Mouse (Mus musculus) midbrain, embryonic 12.5 days (tissue): ENCODE data around the gene Dock8. TPM values are rescaled to one million over a fixed set of nuclear protein-coding genes. Genes with fewer than 3 reads are reported as not detected.
A peak's percentile ranks its signal among the peaks of the same experiment; 100 is the strongest.

Source experiments
- ATAC-seq: fragments of 200-750 bp; cut with Nextera tagmentation; 2 replicates; pipeline ENCODE4 v1.8.0; 2017; ENCODE audit warnings: low read depth, moderate TSS enrichment, moderate library complexity; ENCODE audit not compliant: low FRiP score
- H3K27ac ChIP-seq: fragments of 300-500 bp; sonication (generic); replicated peaks from 2 replicates; pipeline ENCODE4 v1.5.1; 2016; ENCODE audit warnings: mild to moderate bottlenecking
- H3K27me3 ChIP-seq: fragments of 300-500 bp; sonication (generic); 2 replicates; pipeline ENCODE4 v1.6.1; 2016; ENCODE audit warnings: mild to moderate bottlenecking
- H3K36me3 ChIP-seq: fragments of 300-500 bp; sonication (generic); 2 replicates; pipeline ENCODE4 v1.6.1; 2016
- H3K4me1 ChIP-seq: fragments of 300-500 bp; sonication (generic); 2 replicates; pipeline ENCODE4 v1.6.1; 2016
- H3K4me2 ChIP-seq: fragments of 300-500 bp; sonication (generic); replicated peaks from 2 replicates; pipeline ENCODE4 v1.6.1; 2016; ENCODE audit warnings: mild to moderate bottlenecking, moderate library complexity
- H3K4me3 ChIP-seq: fragments of 300-500 bp; sonication (generic); 2 replicates; pipeline ENCODE4 v1.5.1; 2016; ENCODE audit warnings: mild to moderate bottlenecking
- H3K9ac ChIP-seq: fragments of 300-500 bp; sonication (generic); replicated peaks from 2 replicates; pipeline ENCODE4 v1.6.1; 2016; ENCODE audit warnings: mild to moderate bottlenecking, moderate library complexity
- H3K9me3 ChIP-seq: fragments of 300-500 bp; sonication (generic); 2 replicates; pipeline ENCODE4 v1.6.1; 2016; ENCODE audit warnings: mild to moderate bottlenecking
- WGBS: fragments of 180-500 bp; shearing (Covaris S2); methylation state at CpG from one replicate; pipeline ENCODE4 v1.1.7; 2016; 5-methylcytosine and 5-hydroxymethylcytosine counted together
- polyA plus RNA-seq: library from polyadenylated mRNA; unstranded; fragments of >200 nt; fragmentation: Nextera tagmentation; extraction: Ambion mirVana; gene quantifications from 2 replicates; pipeline ENCODE4 v1.2.1, GENCODE M21; 2016

Gene Dock8
- polyA plus RNA-seq, 1 experiment from 2014 or later, result 1.3 TPM

DNA sequence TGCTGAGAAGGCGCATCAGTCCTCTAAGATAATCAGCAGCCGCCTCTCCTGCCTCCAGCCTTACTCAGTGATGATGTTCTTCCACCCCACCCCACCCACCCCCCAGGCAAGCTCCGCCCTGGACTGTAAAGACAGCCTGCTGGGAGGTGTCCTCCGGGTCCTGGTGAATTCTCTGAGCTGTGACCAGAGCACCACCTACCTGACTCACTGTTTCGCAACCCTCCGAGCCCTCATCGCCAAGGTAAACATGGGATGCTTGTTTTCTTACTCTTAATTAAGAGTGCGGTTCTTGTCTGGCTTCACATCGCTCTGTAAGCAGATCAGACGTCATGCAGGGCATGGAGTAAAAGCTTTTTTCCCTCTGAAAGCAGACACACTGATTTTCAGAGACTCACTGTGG is 172.1 kb downstream of the Dock8 start:
- H3K4me3 ChIP-seq, result no peak overlapping the region
- no peak for ATAC-seq
- no peak overlapping the region for H3K27ac ChIP-seq
- H3K27me3 ChIP-seq, result no peaks in the 10 kb centered on the region; the same call in 1 of the 2 replicates
- WGBS, result 57% methylated on average over 10 of the region's 10 CpGs
- H3K9ac ChIP-seq, result no peak overlapping the region
- H3K9me3 ChIP-seq, result no peaks in the 10 kb centered on the region
- no peaks in the 10 kb centered on the region for H3K36me3 ChIP-seq
- H3K4me1 ChIP-seq, result no peaks in the 10 kb centered on the region
- H3K4me2 ChIP-seq, result no peak overlapping the region

DNA sequence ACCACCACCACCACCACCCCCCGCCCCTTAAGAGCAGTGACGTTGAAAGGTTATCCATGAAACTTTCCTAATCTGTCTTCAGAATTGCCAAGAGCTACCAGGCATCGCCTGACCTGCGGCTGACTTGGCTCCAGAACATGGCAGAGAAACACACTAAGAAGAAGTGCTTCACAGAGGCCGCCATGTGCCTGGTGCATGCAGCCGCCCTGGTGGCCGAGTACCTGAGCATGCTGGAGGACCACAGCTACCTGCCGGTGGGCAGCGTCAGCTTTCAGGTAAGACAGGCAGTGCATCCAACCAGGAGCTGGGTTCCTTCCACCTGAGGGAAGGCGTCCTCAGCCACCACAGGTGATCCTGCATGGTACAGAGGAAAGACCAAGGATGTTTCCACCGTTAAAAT is 177.4 kb downstream of the Dock8 start:
- Histone ChIP-seq H3K4me1 (no peaks in the 10 kb centered on the region), H3K27me3 (no peaks in the 10 kb centered on the region; the same call in 1 of the 2 replicates), H3K9me3 (no peaks in the 10 kb centered on the region), H3K36me3 (no peaks in the 10 kb centered on the region), H3K4me2 (no peak overlapping the region), H3K4me3 (no peak overlapping the region), H3K27ac (no peak overlapping the region), H3K9ac (no peak overlapping the region)
- 93% methylated on average over 11 of the region's 11 CpGs for WGBS
- ATAC-seq, result no peak

DNA sequence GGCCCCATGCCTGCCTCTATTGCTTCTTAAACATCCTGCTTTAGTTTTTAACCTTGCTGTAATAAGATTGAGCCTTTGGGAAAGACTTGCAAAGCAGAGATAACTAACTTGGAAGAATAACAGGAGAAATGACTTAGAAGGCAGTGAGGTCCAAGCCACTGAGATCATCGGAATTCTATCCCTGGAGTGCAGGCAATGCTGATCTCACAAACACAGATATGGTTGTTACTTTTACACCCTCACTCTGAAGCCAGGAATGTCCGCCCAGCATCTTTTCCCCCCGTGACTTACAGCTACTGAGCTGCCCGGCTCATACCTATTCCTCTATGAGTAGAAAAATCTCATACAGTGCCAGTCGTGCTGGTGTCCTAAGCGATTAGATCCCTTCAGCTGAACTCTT is 180.7 kb downstream of the Dock8 start:
- Histone ChIP-seq H3K4me2 (no peak overlapping the region), H3K9me3 (no peaks in the 10 kb centered on the region), H3K9ac (no peak overlapping the region), H3K27ac (no peak overlapping the region), H3K4me1 (no peaks in the 10 kb centered on the region), H3K36me3 (no peaks in the 10 kb centered on the region), H3K27me3 (no peaks in the 10 kb centered on the region; the same call in 1 of the 2 replicates), H3K4me3 (no peak overlapping the region)
- 91% methylated on average over 6 of the region's 6 CpGs for WGBS
- no peak for ATAC-seq

DNA sequence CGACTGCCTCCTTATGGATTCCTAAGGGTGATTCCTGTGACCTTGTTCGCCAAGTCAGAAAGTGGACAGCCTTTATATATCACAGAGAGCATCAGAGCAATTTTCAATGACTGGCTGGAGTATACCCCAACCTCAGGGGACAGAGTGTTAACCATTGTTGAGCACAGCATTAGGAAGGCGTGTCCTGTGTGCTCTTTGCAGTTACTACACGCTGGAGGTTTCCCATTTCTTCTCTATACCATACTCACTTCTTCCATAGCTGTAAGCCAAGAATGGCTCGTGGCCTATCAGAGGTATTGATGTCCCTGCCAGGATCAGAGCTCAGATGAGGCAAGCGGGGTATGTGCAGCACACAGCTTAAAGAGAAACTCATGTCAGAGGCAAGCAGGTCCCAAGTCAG is 181.2 kb downstream of the Dock8 start:
- Histone ChIP-seq H3K4me3 (no peak overlapping the region), H3K4me1 (no peaks in the 10 kb centered on the region), H3K9me3 (no peaks in the 10 kb centered on the region), H3K27me3 (no peaks in the 10 kb centered on the region; the same call in 1 of the 2 replicates), H3K36me3 (no peaks in the 10 kb centered on the region), H3K27ac (no peak overlapping the region), H3K4me2 (no peak overlapping the region), H3K9ac (no peak overlapping the region)
- 91% methylated on average over 6 of the region's 6 CpGs for WGBS
- ATAC-seq, result no peak

DNA sequence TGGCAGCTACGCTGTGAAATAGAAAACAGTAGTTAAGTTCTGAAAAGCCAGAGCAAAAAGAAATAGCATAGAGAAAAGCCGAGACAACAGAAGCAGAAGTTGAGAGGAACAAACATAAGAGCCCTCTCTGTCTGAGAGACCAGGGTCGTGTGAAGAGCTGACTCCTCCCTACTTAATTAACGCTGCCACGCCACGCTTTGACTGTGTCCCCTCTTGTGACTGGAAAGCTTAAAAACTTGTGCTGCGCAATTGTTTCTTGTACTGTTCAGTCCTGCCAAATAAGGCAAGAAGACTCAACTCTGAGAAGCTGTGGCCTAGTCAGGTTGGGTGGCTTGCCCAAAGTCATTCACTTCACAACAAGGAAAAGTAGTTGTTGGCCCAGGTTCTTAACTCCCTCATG is 184.7 kb downstream of the Dock8 start:
- H3K9me3 ChIP-seq, result no peaks in the 10 kb centered on the region
- WGBS, result 67% methylated on average over 7 of the region's 7 CpGs
- H3K27ac ChIP-seq, result no peak overlapping the region
- peaks cover 4% of the 10 kb centered on the region; the same call in 1 of the 2 replicates for H3K27me3 ChIP-seq
- H3K36me3 ChIP-seq, result no peaks in the 10 kb centered on the region
- H3K9ac ChIP-seq, result no peak overlapping the region
- H3K4me1 ChIP-seq, result no peaks in the 10 kb centered on the region
- H3K4me2 ChIP-seq, result no peak overlapping the region
- no peak for ATAC-seq
- no peak overlapping the region for H3K4me3 ChIP-seq

DNA sequence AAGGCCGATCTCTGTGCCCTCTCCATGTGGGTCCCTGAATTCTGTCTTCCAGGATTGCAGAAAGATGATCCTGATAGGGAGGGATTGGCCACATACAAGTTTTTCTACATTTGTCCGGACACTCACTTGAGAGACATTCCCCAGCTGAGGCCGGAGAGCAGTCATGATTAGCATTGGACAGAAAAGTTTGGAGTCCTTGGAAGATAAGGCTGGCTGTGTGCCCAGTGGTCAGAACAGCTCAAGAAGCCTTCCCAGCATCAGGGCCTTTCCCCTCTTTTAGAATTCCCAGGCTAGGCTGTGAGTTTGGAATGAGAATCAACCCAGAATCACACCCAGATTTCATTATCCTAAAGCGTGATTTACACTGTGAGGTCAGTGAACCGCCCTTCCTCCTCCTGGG is 187.0 kb downstream of the Dock8 start:
- 81% methylated on average over 5 of the region's 5 CpGs for WGBS
- ATAC-seq, result no peak

DNA sequence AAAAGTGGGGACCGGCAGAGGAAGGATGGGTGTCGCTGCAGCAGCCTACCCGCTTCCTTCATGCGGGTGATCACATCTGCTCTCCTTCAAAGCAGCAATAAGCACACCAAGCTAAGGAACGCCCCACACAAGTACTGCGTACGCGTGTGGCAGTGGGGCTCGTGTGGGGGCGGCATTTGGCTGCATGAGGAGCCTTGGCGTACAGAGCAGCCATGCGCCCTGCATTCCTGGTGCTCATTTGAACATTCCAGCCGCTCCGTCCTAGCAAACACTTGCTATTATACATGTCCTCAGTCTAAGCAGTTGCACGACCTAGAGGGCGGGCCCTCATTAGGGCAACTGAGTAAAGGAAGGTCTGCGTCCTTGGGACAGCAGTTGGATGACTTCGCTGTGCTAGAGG is 188.3 kb downstream of the Dock8 start:
- H3K4me2 ChIP-seq, result no peak overlapping the region
- no peaks in the 10 kb centered on the region for H3K36me3 ChIP-seq
- no peaks in the 10 kb centered on the region for H3K9me3 ChIP-seq
- H3K9ac ChIP-seq, result no peak overlapping the region
- H3K4me3 ChIP-seq, result no peak overlapping the region
- H3K27me3 ChIP-seq, result 0 out of 2 replicates have a peak, but pooled peaks cover 4% of the 10 kb centered on the region
- H3K4me1 ChIP-seq, result no peaks in the 10 kb centered on the region
- 83% methylated on average over 18 of the region's 18 CpGs for WGBS
- ATAC-seq, result no peak
- H3K27ac ChIP-seq, result no peak overlapping the region

More for the DNA sequence above, 187.0 kb downstream of the Dock8 start:
- Histone ChIP-seq H3K36me3 (no peaks in the 10 kb centered on the region), H3K9ac (no peak overlapping the region), H3K4me2 (no peak overlapping the region), H3K4me1 (no peaks in the 10 kb centered on the region), H3K4me3 (no peak overlapping the region), H3K9me3 (no peaks in the 10 kb centered on the region), H3K27me3 (peaks cover 4% of the 10 kb centered on the region; the same call in 1 of the 2 replicates), H3K27ac (no peak overlapping the region)

DNA sequence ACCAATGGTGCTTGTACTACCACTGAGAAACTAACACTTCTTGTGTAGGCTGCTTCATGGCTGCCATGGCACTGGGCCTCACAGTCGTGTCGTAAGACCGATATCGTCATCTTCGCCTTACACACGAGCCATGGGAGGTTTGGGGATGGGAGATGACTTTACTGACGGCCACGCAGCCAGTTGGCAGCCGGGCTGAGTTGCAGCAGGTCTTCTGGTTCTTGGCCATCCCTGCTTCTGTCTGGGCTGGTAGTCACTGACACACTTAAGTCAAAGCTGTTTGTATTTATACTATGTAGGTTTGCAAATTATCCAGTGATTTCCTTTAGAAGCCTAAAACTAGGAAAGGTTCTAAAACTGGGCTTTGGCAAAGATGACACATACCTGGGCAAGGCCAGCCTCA is 194.4 kb downstream of the Dock8 start:
- H3K4me3 ChIP-seq, result no peak overlapping the region
- no peaks in the 10 kb centered on the region for H3K4me1 ChIP-seq
- no peak overlapping the region for H3K4me2 ChIP-seq
- no peak overlapping the region for H3K27ac ChIP-seq
- no peaks in the 10 kb centered on the region for H3K36me3 ChIP-seq
- no peak for ATAC-seq
- 0 out of 2 replicates have a peak, but pooled peaks cover 4% of the 10 kb centered on the region for H3K27me3 ChIP-seq
- H3K9me3 ChIP-seq, result no peaks in the 10 kb centered on the region
- 91% methylated on average over 9 of the region's 9 CpGs for WGBS
- H3K9ac ChIP-seq, result no peak overlapping the region

DNA sequence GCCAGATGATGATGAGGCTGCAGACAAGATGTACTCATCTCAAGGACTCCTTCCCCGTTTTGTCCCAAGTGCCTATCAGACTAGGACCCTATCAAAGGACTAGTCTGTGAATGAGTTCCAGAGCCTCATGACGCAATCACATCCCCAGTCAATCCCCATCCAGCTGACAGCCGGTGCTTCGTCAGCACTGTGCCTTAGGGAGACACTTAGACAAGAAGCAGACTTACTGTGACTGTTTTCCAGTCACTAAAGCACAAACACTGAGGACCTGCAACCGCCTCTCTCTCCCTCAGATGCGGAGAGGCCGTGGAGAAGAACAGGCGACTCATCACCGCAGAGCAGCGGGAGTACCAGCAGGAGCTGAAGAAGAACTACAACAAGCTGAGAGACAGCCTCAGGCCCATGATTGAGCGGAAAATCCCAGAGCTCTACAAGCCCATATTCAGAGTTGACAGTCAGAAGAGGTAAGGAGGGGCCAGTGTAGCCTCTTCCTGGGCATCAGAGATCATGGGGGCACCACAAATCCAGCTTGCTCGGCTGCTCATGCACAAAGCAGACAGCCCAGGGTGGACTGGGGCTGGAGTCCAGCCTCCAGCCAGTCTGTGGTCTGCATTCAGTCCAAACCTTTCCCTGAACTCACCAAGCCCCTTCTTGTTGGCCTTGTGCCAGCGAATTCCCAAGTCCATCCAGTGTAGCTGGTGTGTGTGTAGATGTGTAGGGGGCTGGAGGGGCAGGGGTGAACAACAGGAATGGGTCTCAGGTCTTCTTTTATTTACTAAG is 200.9 kb downstream of the Dock8 start:
- Histone ChIP-seq H3K4me3 (no peak overlapping the region), H3K4me2 (no peak overlapping the region; the same call in 1 of the 2 replicates), H3K27me3 (0 out of 2 replicates have a peak, but pooled peaks cover 4% of the 10 kb centered on the region), H3K9ac (no peak overlapping the region), H3K9me3 (no peaks in the 10 kb centered on the region), H3K36me3 (no peaks in the 10 kb centered on the region), H3K27ac (no peak overlapping the region), H3K4me1 (0 out of 2 replicates have a peak, but pooled peaks cover 6% of the 10 kb centered on the region)
- WGBS, result 77% methylated on average over 13 of the region's 13 CpGs
- ATAC-seq, result no peak

DNA sequence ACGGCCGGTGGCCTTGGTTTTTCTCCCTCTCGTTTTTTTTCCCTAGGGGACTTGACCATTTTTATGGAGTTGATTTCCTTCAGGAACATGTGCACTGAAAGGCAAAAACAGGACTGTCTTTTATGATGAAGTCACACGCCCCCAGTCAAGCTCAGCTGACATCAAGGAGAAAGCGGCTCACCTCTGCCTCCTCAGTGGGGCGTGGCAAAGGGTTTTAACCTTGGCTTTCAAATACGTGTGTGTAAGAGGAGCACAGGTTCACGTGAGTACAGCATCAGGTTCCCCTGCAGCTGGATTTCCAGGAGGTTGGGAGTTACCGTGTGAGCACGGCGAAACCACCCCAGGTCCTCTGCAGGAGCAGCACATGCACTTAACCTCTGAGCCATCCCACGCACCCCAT is 203.7 kb downstream of the Dock8 start:
- Histone ChIP-seq H3K27ac (no peak overlapping the region), H3K27me3 (peaks cover 19% of the 10 kb centered on the region), H3K9ac (no peak overlapping the region), H3K4me1 (peaks cover 14% of the 10 kb centered on the region), H3K4me3 (no peak overlapping the region), H3K9me3 (no peaks in the 10 kb centered on the region), H3K36me3 (no peaks in the 10 kb centered on the region), H3K4me2 (no peak overlapping the region)
- WGBS, result 85% methylated on average over 12 of the region's 12 CpGs
- ATAC-seq, result no peak

DNA sequence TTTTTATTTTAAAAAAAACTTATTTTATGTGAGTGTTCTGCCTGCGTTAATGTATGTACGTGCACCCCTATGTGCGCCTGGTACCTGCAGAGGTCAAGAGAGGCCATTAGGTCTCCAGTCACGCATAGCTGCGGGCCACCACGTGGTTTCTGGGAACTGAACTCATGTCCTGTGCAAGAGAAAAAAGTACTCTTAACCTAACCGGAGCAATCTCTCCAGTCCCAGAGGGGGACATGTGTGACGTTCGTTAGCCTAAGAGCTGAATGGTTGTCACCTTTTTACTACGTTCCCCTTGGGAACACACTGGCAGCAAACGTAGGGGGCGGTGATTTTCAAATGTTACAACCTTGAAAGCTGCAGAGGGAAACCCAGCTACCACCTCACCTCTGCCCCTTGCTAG is 207.6 kb downstream of the Dock8 start:
- Histone ChIP-seq H3K9ac (no peak overlapping the region), H3K9me3 (no peaks in the 10 kb centered on the region), H3K4me3 (no peak overlapping the region), H3K36me3 (no peaks in the 10 kb centered on the region), H3K4me1 (peaks cover 16% of the 10 kb centered on the region), H3K4me2 (no peak overlapping the region), H3K27ac (no peak overlapping the region), H3K27me3 (peaks cover 41% of the 10 kb centered on the region)
- 69% methylated on average over 12 of the region's 12 CpGs for WGBS
- no peak for ATAC-seq

DNA sequence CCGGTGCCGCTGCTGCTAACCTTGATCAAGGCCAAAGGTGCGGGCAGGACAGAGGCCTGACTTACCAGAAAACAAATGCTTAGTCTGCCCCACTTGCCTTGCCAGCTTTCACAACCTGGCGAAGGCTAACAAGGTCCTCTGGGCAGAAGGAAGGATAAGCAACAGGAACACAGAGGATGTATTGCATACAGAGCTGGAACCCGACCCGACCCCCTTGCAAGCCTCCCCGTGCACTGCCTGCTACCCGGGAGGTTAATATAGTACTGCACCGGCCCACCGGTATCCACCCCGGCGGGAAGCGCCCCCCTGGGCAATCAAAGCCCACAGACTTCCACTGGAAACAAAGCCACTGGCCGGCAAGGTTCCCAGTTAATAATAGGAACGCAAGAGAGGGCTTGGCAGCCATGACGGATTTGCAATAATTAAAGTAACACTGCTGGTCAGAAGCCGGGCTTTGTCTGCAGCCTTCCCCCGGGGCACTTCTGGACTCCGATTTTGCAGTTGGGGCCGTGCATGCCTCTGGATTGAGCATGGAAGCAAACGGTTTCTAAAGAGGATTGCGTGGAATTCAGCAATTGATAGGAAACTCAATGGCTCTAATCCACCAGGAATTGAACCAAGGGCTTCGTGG is 208.5 kb downstream of the Dock8 start:
- Histone ChIP-seq H3K9me3 (no peaks in the 10 kb centered on the region), H3K36me3 (no peaks in the 10 kb centered on the region), H3K4me2 (peak overlapping the region; percentile 48), H3K4me3 (peak overlapping the region; percentile 23), H3K4me1 (peaks cover 16% of the 10 kb centered on the region), H3K27me3 (peaks cover 41% of the 10 kb centered on the region), H3K9ac (peak overlapping the region; percentile 29; the same call in 1 of the 2 replicates), H3K27ac (peak overlapping the region; percentile 47)
- ATAC-seq, result peak; percentile 89
- 6% methylated on average over 23 of the region's 23 CpGs for WGBS
